Comparison of ENCODE assay signal across 28 mouse cellular contexts in the genomic region with DNA sequence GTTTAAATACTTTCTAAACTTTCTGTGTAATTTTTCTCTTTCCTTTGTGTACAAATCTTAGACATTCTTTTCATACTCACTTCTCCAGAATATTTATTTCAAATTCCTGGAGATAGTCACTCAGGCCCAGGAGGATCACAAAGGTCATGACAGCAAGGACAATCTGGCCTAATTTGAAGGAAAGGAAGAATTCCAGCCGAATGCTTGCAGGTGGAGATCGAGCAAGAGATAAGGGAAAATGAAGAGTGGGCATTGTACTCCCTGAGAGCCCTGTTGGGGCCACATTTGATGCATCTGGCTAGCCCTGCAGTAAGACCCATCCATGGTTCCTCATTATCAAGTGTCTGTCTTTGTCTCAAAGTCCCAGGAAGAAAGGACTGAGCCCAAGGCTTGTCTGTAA.
"Had no signal": no experiment of that assay in that cellular context is flagged by ENCODE, and none has a peak within 500 bp of the region (broad histone marks: within the 10 kb centered on the region; RNA-seq: fewer than 3 reads in every experiment).

No protein-coding gene starts in this region.

- H3K36me3 ChIP-seq: embryonic facial prominence, embryonic 10.5 days; embryonic facial prominence, embryonic 12.5 days; embryonic facial prominence, embryonic 13.5 days; embryonic facial prominence, embryonic 15.5 days; forebrain, embryonic 10.5 days; forebrain, embryonic 12.5 days; forebrain, embryonic 15.5 days had no signal

- H3K4me2 ChIP-seq: embryonic facial prominence, embryonic 12.5 days; embryonic facial prominence, embryonic 13.5 days; embryonic facial prominence, embryonic 15.5 days; forebrain, embryonic 12.5 days; forebrain, embryonic 13.5 days; forebrain, embryonic 15.5 days had no signal

- H3K27ac ChIP-seq: embryonic facial prominence, embryonic 10.5 days; embryonic facial prominence, embryonic 12.5 days; embryonic facial prominence, embryonic 13.5 days; embryonic facial prominence, embryonic 15.5 days; forebrain, embryonic 10.5 days; forebrain, embryonic 12.5 days; forebrain, embryonic 13.5 days; forebrain, embryonic 15.5 days; gastrocnemius, adult 2 months; heart, adult 2 months had no signal

- H3K4me3 ChIP-seq: embryonic facial prominence, embryonic 10.5 days; embryonic facial prominence, embryonic 12.5 days; embryonic facial prominence, embryonic 13.5 days; embryonic facial prominence, embryonic 15.5 days; erythroblast, embryonic 14.5 days; forebrain, embryonic 10.5 days; forebrain, embryonic 12.5 days; forebrain, embryonic 13.5 days; forebrain, embryonic 15.5 days; gastrocnemius, adult 2 months; heart, adult 2 months had no signal

- H3K27me3 ChIP-seq: embryonic facial prominence, embryonic 12.5 days; embryonic facial prominence, embryonic 13.5 days; embryonic facial prominence, embryonic 15.5 days; forebrain, embryonic 12.5 days; forebrain, embryonic 13.5 days; forebrain, embryonic 15.5 days had no signal

- H3K4me1 ChIP-seq: embryonic facial prominence, embryonic 15.5 days had no signal

- ATAC-seq: forebrain, embryonic 13.5 days; forebrain, embryonic 14.5 days; forebrain, embryonic 15.5 days; forebrain, embryonic 16.5 days; forebrain, postnatal 0 days had no signal

- DNase-seq: cerebellum, adult 2 months; cerebellum, adult 8-10 months; cerebellum, adult 9-10 months; cerebellum, adult 9-11 months; cerebellum, postnatal 10 days; cerebellum, postnatal 14 days; cerebellum, postnatal 25 days; cerebellum, postnatal 36 days; embryo, embryonic 11 days; forebrain, postnatal 0 days; gastrocnemius, adult 2 months; gastrocnemius, postnatal 10 days; gastrocnemius, postnatal 14 days; gastrocnemius, postnatal 25 days; gastrocnemius, postnatal 36 days; heart, adult 18-20 months; heart, adult 2 months had no signal

- H3K9ac ChIP-seq: embryonic facial prominence, embryonic 12.5 days; embryonic facial prominence, embryonic 13.5 days; embryonic facial prominence, embryonic 15.5 days; forebrain, embryonic 12.5 days; forebrain, embryonic 13.5 days; forebrain, embryonic 15.5 days; forebrain, postnatal 0 days had no signal

- H3K9me3 ChIP-seq: embryonic facial prominence, embryonic 10.5 days; embryonic facial prominence, embryonic 12.5 days; embryonic facial prominence, embryonic 13.5 days; embryonic facial prominence, embryonic 15.5 days; forebrain, embryonic 10.5 days; forebrain, embryonic 12.5 days; forebrain, embryonic 13.5 days; forebrain, embryonic 15.5 days had no signal
